Mouse (Mus musculus) right cerebral cortex, postnatal 4 days (tissue): Measurements from ENCODE around the gene Fpgs.

ENCODE experiments used
- DNase-seq: peaks from one replicate; pipeline ENCODE4 v3.0.0-alpha.2; 2022

Fpgs gene

GRCm38 (mm10) chr2:32724149-32724548 lies 20.2 kb upstream of the Fpgs start:
- no peak for DNase-seq

- DNase-seq = no peak
These were observed 18.6 kb upstream of the Fpgs start for GRCm38 (mm10) chr2:32722581-32722980.

GRCm38 (mm10) chr2:32722046-32722445 lies 18.1 kb upstream of the Fpgs start:
- DNase-seq = no peak

DNA sequence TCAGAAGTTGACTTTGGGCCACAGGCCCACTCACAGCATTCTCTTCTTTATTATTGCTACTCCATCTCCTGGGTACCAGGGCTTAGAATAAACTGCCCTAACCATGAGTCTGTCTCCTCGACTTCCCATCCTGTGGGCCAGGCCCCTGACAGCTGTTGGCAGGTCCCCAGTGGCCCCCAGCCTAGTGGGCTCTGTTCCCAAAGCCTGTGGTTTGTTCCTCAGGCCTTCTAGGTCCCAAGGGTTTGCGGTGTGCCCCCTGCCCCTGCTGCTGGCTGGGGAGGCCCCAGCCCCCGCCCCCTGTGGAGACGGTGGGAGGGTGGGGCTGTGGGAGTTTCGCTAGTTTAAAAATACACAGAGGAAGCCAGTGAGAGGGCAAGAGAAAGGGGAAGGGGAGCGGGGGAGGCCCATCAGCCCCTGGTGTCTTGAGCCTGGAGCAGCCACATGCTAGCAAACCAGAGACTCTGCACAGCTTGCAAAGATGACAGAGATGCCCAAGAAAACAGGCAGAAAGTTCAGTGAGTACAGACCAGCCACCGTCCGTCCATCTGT lies 16.8 kb upstream of the Fpgs start, which contains the start of gene Sh2d3c:
Gene Sh2d3c, plus strand, starts transcription at position 375 of the 549 bp plus-strand sequence.
- no peak for DNase-seq

GRCm38 (mm10) chr2:32720053-32720452 lies 16.1 kb upstream of the Fpgs start:
- DNase-seq = no peak

- DNase-seq = peak; percentile 29
These were observed 14.8 kb upstream of the Fpgs start for GRCm38 (mm10) chr2:32718761-32719160.

GRCm38 (mm10) chr2:32714987-32715425 lies 11.1 kb upstream of the Fpgs start:
- DNase-seq = no peak

DNA sequence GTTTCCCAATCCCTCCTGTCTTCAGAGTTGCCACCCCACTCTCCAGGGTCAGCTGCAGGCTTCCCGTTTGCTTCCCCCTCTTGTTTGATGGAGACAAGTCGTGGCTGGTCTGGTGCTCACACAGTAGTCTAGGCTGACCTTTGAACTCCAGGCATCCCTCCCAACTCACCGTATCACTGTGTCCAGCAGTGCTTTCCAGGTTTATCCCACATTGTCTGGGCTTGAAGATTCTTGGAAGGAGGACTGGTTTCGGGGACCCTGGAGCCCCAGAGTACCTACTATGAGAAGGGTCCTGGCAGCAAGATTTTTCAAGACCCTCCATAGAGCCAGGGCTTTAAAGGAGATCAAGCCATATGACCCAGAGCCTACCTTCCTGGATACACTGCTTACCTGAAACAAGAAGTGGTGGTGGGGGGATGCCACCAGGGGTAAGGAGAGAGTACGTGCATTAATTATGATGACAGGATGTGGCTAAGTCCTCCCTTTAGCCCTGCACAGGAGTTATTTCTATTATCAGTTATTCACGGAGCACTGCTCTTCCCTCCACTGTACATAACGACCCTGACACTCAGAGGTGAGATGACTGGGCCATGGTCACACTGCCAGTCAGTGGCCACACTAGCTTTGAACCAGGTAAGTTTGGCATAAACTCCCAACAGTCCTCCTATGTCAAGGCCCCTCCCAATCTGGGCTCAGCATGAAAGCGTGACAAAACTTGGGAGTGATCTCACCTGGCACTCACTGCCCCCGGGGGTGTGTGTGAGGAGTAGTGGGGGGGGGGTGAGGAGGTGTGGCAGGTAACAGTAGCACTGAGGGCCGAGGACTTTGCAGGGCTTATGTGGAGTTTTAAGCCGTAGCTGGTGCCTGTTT lies 10.4 kb upstream of the Fpgs start:
- DNase-seq = no peak

- DNase-seq = peak; percentile 91
These were observed 9.2 kb upstream of the Fpgs start, which contains the start of gene Cdk9 for GRCm38 (mm10) chr2:32712934-32713817. Gene Cdk9 (minus strand): TSS chr2:32713076.

GRCm38 (mm10) chr2:32712586-32712933 lies 8.6 kb upstream of the Fpgs start:
- DNase-seq = peak; percentile 91

- peak; percentile 44 for DNase-seq
These were observed 8.2 kb upstream of the Fpgs start for GRCm38 (mm10) chr2:32712108-32712551.

DNA sequence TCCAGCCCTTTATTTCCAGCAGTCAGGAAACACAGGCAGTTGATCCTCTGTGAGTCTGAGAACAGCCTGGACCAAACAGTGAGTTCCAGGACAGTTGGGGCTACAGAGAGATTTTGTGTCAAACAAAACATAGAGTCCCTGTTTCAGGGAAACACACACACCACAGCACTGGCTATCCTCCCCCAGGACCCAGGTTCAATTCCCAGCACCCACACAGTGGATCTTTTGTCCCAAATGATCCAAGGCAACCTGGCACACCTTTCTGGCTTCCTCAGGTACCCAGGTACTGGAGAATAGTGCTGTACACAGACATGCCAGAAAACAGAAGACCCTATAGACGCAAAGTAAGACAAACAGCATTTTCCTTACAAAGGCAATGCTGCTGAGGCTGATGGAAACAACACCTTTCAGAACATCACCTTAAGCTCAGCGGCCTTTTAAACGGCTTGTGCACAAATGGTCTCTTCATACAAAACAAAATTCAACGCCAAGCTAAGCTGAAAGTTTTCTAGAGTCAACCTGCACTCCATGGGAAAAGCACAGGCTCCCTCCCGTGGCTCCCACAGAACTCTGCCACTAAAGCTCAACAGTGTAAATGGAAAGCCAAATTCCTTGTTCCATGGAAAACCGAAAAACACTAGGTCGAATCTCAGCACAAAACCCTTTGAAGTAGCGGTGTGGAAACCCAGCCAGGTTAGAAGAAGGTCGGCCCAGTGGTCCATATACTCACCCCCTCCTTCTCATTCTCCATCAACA lies 7.5 kb upstream of the Fpgs start:
- no peak for DNase-seq

DNA sequence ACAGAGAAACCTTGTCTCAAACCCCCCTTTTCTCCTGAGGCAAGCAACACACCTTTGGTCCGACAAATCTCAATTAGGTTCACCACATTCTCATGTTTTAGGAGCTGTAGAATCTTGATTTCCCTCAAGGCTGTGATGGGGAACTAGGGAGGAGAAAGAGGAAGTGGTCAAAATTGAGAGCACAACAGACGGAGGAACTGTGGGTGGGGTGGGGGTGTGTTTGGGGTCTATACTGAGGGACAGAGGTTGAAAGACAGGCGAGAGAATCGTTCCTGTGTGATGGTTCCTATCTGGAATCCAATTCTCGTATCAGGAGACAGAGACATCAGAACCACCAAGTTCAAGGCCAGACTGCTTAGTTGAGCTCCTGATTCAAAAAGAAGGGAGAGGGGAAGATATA lies 6.5 kb upstream of the Fpgs start:
- DNase-seq = no peak

- no peak for DNase-seq
These were observed 5.7 kb upstream of the Fpgs start for GRCm38 (mm10) chr2:32709521-32710137.

GRCm38 (mm10) chr2:32708643-32709042 lies 4.7 kb upstream of the Fpgs start:
- DNase-seq = peak; percentile 79

DNA sequence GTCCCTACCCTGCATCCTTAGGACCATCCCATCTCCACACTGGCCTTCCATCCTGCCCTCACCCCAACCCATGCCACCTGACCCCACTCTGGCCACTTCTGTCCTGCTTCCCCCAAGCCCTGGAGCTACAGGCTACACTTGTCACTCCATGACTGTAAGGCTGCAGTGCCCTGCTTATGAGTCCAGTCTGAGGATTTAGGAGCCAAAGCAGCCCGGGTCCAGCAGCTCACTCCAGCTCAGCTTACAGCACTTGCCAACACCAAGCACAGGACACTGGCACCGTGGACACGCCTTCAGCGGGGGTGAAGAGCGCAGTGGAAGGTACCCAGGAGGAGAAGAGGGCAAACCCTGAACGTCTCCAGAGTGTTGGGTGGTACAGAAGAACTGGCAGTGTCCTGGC lies 3.0 kb upstream of the Fpgs start:
- DNase-seq = no peak

DNA sequence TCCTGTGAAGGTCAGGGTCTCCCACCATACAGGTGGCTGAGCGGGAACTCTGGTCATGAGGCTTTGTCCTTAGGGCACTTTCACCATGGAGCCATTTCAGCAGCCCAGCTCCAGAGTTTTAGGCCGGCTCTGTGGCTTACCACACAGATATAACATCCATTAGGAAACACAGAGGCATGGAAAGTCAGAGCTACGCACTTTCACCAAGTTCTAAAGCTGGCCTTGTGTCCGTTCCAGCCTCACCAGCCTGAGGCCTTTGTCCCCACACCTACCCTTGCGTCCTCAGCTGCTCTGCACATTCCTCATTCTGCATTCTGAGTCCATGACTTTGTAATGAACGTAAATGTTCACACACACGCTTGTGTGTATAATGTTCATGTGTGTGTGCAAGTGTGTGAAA lies 1.1 kb upstream of the Fpgs start:
- no peak for DNase-seq

- no peak for DNase-seq
These were observed 899 bp downstream of the Fpgs start for GRCm38 (mm10) chr2:32703046-32703445.

- no peak for DNase-seq
These were observed 2.8 kb downstream of the Fpgs start for GRCm38 (mm10) chr2:32700966-32701743.

DNA sequence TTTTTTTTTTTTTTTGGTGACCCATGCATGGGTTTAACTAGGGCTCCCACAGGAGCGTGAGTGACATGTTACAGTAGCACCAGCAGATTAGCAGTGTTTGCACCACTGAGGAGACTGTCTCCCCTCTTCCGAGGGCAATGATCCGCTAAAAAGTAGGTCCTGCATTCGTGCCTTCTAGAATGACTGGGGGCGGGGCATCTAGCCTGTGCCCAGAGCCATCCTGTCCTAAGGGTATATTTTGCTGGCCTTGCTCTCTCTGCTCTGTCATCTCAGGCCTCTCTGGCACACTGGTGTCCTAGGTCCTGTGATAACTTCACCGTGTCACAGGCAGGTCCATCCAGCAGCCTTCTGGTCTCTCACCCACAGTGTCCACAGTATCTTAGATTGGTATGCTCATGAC lies 4.3 kb downstream of the Fpgs start:
- no peak for DNase-seq

GRCm38 (mm10) chr2:32694691-32695090 lies 9.3 kb downstream of the Fpgs start:
- no peak for DNase-seq
